Mouse (Mus musculus) CD4-positive, CD25-positive, alpha-beta regulatory T cell, adult 4 months (primary cell): Measurements from ENCODE around the gene Rabgap1l. TPM values are rescaled to one million over a fixed set of nuclear protein-coding genes. Genes with fewer than 3 reads are reported as not detected.
"Not testable (repeated sequence)": the region's sequence is repeated elsewhere in the genome, so short reads cannot be mapped to it uniquely, and the experiment has no call there.

Source experiments
- ATAC-seq: one replicate; pipeline ENCODE4 v1.8.0; 2017
- polyA plus RNA-seq, 2 experiments: library from polyadenylated mRNA; unstranded; fragments of 100-300 nt; shearing (Covaris generic); gene quantifications; one replicate each; pipeline ENCODE4 v1.2.1; 2017

Rabgap1l gene
- polyA plus RNA-seq, 2 experiments from 2014 or later, result 268 to 348 TPM

- ATAC-seq, result no peak
Observed at GRCm38 (mm10) chr1:160692224-160693093, 100.6 kb downstream of the Rabgap1l start.

GRCm38 (mm10) chr1:160691196-160691590 lies 101.8 kb downstream of the Rabgap1l start:
- no peak for ATAC-seq

- no peak for ATAC-seq
Observed at GRCm38 (mm10) chr1:160690516-160691195, 102.4 kb downstream of the Rabgap1l start.

DNA sequence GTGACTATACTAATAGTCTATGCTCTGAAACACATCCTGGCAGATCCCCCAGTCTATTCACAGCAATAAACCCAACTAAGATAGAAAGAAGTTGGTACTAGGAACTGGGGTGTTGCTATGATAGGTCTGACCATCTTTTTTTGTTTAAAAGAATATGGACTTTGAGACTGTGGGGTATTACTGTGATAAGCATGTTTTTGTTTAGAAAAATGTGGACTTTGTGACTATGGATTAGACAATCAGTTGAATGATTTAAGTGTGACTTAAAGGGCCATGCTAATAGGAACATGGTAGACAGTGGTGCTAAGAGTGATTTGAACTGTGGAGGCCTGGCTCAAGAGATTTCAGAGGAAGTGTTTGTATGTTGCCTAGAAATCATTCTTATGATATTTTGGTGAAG lies 103.5 kb downstream of the Rabgap1l start:
- no peak for ATAC-seq

GRCm38 (mm10) chr1:160684251-160684650 lies 108.8 kb downstream of the Rabgap1l start:
- no peak for ATAC-seq

DNA sequence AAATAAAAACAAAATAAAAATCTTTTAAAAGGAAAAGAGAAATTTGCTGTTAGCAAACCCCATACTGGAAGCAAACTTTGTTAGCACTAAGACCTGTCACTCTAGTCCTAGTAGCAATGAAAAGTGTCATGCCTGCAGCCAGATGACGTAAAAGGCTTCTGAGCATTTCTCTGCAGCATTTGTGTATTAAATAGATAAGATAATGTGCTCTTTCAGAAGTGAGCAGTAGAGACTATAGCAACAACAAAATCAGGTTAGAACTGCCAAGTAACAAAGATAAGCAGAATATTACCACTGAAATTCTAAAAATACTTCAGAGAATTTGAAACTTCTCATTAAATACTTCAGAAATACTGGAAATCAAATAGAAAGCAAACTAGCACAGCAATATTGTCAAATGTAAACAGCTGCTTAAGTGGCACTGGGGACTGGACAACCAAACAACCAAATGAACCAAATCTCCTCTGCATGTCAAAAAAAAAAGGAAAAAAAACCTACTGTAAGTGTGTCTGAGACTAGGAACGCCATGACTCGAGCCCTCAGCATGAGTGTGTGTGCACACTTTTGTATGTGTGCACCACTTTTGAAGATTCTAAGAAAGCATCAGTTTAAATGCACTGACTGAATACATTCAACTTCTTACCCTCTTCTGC lies 111.5 kb downstream of the Rabgap1l start:
- ATAC-seq, result no peak

GRCm38 (mm10) chr1:160674763-160675162 lies 118.2 kb downstream of the Rabgap1l start:
- no peak for ATAC-seq

DNA sequence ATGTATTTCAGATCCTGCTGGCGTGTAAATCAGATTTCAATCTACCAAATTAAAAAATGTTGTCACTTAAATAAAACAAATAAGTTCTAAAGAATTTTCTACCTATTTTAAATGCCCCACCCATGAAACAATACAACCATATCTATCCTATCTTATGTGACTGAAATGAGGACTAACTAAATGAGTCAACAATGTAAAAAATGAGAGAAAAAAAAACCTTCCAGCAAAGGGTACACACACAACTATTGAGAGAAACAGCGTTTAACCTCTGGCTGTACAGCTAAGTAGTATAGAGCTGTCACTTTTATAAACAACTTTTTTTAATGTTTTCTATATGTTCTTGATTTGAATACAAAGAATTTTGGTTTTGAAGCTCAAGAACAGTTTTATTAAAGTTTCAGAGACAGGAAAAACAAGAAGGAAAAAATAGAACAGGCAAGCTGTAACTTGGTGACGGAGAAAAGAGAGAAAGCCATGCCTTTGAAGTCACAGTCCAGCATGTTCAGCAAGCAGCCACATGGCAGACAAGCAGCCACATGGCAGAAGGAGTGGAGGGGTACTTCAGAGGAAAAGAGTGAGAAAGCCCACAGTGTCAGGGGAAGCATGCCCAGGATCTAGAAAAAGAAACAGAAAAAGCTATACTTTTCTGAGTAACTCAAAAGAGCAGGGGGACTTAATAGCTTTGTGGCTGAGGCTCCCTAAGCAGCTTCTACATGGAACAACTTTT lies 120.8 kb downstream of the Rabgap1l start:
- ATAC-seq, result no peak

DNA sequence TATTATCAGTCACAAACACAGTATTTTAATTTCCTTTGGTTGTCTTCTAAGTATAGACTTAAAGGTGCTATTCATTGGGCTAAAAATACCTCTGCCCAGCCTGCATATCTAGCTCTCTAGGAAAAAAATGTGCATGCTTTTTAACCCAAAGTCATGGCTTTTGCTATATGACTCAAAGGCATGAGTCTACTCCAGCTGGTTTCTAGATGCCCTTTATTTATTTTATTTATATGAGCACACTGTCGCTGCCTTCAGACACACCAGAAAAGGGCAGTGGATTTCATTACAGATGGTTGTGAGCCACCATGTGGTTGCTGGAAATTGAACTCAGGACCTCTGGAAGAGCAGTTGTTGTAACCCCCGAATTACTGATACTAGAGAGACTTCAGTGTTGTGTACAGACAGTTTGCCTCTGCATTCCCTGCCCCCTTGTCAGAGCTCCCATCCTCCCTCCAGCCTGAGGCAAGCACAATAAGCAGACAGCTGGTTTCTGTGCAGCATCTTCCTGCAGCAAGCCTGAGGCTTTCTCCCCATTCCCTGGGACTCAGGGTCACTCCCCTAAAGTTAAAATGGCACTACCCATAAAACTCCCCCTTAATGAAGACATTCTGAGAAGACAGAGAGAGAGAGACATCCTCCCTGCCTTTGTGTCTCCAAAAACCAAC lies 137.1 kb downstream of the Rabgap1l start:
- no peak for ATAC-seq

GRCm38 (mm10) chr1:160651691-160652090 lies 141.3 kb downstream of the Rabgap1l start:
- no peak for ATAC-seq

DNA sequence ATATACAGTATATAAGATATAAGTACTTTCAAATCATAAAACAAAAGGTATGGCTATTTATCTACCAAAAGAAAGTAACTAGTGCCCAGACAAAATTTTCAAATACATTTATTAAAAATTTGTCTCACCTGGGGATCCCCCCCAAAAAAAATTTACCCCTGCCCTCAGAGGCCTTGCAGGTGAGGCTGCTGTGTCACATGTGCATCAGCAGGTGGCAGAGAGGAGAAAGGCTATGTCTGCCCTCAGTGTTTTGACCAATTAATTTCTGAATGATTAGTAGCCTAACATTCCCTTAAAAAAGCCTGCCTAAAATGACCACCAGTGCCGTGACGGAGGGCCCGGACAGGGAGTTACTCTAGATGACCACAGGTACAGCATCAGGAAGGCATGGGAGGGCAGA lies 147.6 kb downstream of the Rabgap1l start:
- no peak for ATAC-seq

- ATAC-seq, result no peak
Observed at GRCm38 (mm10) chr1:160628213-160628932, 164.6 kb downstream of the Rabgap1l start.

GRCm38 (mm10) chr1:160624354-160625120 lies 168.5 kb downstream of the Rabgap1l start:
- not testable (repeated sequence) for ATAC-seq

GRCm38 (mm10) chr1:160618201-160618600 lies 174.8 kb downstream of the Rabgap1l start:
- no peak for ATAC-seq

- no peak for ATAC-seq
Observed at GRCm38 (mm10) chr1:160606425-160606824, 186.6 kb downstream of the Rabgap1l start.

DNA sequence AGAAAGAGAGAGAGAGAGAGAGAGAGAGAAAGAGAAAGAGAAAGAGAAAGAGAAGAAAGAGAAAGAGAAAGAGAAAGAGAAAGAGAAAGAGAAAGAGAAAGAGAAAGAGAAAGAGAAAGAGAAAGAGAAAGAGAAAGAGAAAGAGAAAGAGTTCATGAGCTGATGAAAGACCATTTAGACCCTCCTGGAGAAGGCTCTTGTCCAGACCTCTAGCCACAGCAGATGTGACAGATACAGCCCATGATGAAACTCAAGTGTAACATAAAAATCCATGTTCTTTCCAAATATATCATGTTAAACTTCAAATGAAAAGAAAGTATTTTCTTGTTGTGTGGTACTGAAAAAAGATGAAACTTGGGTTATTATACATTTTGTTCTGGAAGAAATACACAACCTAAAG lies 189.7 kb downstream of the Rabgap1l start:
- ATAC-seq, result not testable (repeated sequence)

- no peak for ATAC-seq
Observed at GRCm38 (mm10) chr1:160597369-160597768, 195.6 kb downstream of the Rabgap1l start.

DNA sequence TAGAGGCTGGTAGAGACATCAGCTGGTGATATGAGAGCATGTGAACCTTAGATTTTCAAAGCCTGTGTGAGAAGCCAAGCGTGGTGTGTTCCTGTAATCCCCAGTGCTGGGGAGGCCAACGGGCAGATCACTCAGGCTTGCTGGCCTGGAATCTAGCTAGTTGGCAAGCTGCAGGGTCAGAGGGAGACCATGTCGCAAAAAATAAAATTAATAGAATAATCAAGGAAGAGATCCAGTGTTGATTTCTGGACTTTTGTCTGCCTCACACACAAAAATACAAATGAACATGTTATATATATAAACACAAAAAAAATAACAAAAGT lies 196.1 kb downstream of the Rabgap1l start:
- ATAC-seq, result no peak

- ATAC-seq, result no peak
Observed at GRCm38 (mm10) chr1:160596252-160596947, 196.6 kb downstream of the Rabgap1l start.

GRCm38 (mm10) chr1:160594576-160594975 lies 198.4 kb downstream of the Rabgap1l start:
- ATAC-seq, result no peak
